Mouse (Mus musculus) lung, adult 2 months (tissue): ENCODE results near the gene Slc6a3.

Experiments
- CTCF ChIP-seq: fragments of 200-500 bp; IDR thresholded peaks from 2 replicates; pipeline ENCODE4 v1.5.1; 2011; ENCODE audit warnings: mild to moderate bottlenecking, low read length, control low read depth; ENCODE audit not compliant: insufficient read depth
- POLR2A ChIP-seq: fragments of 200-500 bp; IDR thresholded peaks from 2 replicates; pipeline ENCODE4 v1.6.1; 2011; ENCODE audit warnings: low read depth, mild to moderate bottlenecking, control low read depth, low read length, borderline replicate concordance; ENCODE audit errors: extremely low read depth

DNA sequence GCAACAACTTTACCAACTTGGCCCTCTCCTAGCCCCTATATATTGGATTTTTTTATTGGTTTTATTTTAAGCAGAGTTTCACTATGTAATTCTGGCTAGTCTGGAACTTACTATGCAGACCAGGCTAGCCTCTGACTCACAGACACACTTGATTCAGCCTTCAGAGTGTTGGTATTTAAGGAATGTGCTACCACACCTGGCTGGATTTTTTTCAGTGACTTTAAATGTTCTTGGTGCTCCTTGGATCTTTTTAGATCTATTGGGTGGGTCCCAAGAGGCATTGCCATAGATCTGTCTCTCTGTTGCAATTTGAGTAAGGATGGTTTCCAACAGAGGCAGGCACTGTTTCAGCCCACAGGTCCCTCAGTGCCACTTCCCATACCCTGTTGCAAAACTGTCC, 38.5 kb downstream of the Slc6a3 start:
- TF ChIP-seq POLR2A (no peak), CTCF (no peak)
